Mouse (Mus musculus) kidney, postnatal 36 days (tissue): ENCODE results near the gene Fen1.
"Not testable (repeated sequence)": the region's sequence is repeated elsewhere in the genome, so short reads cannot be mapped to it uniquely, and the experiment has no call there.

Experiments used
- DNase-seq, 2 experiments: peaks; one replicate each; pipeline ENCODE4 v3.0.0; 2021 to 2022; ENCODE audit warnings: mixed read lengths in 2 of 2

Gene Fen1

DNA sequence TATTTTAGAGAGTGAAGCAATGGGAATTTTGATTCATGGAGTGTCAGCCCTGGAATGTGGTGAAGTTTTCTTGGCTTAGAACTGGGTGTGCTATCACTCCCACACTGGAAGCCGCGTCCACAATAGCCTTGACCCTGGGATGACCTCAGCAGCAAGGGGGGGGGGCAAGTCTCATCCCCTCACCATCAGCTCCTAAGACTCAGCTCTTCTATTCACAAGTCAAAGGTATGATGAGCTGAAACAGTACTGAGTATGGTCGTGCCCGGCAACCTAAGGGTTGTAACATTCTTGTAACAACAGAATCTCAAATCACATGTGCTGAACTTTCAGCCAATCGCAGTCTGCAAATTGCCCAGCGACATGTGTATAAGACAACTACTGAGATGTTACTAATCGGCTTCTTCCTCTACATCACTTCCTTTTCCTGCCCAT is 27.0 kb downstream of the Fen1 start:
- peak in 1 of 2 experiments; percentile 36 for DNase-seq

DNA sequence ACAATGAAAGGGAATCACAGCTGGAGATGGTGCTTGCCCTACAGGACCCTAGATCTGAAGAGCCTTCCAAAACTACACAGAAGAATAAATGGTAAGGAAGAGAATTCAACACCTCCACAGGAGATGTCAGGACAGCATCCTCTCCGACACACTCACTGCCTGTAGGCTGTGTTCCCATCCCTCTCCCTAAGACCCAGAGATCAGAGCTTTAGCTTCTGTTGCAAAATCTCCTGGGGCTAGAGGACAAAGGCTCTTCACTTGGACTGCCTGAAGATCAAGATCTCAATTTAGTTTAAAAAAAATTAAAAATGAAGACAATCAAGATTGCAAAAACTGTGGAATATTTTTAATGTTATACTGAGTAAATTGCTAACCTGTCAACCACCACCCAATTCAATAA is 27.5 kb downstream of the Fen1 start:
- DNase-seq, result no peak

DNA sequence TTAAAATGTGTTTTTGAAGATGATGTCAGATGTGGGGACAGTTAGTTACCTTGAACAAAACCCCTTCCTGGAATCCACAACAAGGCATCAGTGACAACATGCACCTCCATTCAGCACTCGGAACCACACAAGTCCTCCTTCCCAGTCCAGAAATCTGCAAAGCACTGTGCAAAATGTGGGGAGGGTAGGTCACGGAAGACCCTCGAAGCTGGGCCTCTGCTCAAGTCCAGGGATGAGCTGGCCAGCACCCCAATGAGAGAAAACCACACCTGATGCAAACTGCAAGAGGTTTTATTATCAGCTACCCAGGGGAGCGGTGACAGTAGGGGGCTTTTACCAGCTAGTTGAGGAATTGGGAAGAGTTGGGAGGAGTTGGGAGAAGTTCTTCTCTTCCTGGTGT is 29.0 kb downstream of the Fen1 start:
- no peak for DNase-seq

DNA sequence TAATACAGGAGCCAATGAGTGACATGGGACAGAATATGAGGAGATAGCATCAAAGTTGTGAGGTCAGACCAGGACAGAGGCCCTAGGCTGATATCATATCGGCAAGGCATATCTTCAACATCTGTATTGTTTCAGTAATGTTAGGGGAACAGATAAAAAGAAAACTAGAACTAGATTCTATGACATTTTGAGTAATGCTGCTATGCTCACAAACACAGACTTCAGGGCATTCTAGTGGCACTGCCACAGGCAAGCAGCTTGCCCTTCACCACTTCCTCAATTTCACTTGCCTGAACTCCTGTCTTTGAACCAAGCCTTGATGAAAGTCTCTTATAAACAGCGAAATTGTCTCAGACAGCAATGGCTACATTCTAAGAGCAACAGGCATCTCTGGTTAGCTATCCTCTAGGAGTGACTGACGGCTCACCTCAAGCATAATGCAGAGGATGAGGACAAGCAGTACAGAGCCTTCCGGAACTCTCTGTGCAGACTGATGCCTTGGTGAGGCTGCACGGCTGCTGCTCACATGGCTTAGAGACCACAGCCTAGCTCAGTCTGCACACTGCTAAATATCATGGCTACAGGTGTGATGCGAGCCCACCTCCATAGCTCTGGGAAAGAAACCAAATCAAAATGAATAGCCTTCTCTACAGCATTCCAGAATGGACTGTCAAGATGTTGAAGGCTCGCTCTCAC is 30.0 kb downstream of the Fen1 start:
- no peak for DNase-seq

DNA sequence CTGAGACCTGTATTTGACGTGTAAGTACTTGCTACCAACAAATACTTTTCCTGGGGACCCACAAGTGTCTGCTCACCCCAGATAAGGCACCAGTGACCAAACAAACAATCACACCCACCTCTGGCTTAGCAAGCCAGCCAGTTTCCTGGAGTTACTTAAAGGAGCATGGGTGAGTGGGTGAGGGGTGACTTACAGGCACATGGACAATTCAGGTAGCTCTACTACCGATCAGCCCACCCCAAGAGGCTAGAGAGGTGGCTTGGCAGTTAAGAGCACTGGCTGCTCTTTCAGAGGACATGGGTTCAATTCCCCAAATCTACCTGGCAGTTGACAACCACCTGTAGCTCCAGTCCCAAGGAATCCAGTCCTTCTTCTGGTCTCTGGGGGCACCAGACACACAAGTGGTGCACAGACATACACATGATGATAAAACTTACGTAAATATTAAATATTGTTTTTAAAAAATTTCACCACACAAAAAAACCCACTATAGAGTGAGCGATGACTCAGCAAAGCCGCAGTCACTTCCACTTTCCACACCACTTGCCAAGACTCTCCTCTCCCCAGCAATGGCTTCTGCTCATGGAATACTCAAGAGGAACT is 30.8 kb downstream of the Fen1 start:
- DNase-seq, result no peak

DNA sequence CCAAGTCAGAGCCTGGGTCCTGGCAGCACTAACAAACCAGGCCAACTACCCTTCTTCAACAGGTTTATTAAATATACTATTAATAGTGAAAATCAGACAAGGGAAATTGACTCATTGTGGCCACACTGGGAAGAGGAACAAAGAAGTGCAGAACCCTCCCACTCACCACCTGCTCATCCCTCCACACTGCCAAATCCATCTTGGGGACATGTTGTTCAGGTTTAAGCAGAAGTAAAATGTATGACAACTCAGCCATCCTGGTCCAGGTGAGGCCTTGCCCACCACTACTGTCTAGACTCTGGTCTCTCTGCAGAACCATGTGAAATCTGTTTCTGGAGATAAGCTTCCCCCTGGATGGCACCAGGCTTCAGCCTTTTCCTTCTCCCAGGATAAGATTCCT is 32.1 kb downstream of the Fen1 start:
- no peak for DNase-seq

DNA sequence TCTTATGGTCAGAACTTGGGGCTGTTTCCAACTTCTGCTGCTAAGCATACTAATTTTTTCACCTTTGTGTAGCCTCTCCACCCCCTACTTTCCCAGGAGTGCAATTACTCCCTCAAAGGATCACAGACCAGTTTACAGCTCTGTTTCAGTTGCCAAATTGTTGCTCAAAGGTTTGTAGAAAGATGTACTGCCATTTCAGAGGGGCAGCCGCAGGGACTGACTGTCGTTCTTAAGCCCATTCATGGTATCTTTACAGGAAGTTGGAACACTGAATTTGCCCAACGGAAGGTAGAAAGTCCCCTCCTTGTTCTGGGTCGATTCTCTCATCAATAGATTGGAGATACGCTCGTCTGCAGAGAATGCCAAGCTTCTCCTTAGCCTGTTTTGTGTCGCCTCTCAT is 32.6 kb downstream of the Fen1 start:
- DNase-seq, result no peak

DNA sequence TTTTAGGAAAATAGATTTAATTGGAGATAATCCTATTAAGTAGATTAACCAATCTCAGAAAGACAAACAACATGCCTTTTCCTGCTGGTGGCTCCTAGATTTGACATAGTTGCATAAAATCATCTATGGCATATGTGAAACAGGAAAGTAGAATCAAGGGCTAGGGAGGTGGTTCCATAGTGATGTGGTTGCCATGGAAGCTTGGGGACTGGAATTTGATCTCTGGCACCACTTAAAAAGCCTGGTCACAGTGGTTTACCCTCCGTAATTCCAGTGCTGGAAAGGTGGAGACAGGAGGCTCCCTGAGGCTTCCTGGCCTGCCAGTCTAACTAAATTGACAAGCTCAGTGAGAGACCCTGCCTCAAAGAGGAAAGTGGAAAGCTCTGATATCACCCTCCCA is 33.5 kb downstream of the Fen1 start:
- no peak for DNase-seq

DNA sequence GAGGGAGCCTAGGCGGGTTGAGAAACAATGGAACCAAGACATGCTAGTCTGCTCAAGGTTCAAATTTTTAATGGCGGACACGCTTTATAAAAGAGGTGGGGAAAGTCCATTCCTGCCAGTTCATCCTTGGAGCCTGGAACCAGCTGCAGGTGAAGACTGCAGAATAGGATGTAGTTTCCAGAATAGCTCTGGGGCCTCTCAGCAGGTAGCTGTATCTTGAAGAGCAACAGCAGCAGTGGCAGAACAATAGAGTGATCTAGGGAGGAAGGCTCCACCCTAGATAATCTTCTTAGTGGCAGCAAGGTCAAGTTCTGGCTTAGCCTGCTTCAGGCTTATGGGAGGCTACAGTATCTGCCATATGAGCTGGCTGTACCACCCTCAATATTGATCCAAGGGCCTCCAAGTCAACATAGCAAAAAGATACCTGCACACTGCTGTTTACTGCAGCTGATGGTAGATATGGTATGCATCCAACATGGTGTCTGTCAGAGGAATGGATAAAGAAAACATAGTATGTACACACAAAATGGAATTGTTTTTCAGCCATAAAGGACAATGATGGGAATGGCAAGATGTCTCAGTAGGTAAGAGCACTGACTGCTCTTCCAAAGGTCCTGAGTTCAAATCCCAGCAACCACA is 34.2 kb downstream of the Fen1 start:
- DNase-seq, result not testable (repeated sequence)

DNA sequence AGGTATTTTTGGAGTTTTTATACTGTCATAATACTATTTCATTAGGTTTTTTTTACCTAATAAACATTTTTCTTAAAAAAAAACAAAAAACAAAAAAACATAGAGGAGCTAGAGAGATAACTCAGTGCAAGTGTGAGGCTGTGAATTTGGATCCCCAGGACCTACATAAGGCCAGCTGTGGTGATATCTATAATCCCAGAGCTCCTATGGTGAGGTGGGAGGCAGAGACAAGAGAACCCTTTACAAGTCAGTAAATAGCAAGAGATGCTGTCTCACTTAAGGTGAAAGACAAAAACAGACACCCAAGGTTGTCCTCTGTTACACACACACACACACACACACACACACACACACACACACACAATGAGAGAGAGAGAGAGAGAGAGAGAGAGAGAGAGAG is 34.8 kb downstream of the Fen1 start:
- DNase-seq, result no peak

DNA sequence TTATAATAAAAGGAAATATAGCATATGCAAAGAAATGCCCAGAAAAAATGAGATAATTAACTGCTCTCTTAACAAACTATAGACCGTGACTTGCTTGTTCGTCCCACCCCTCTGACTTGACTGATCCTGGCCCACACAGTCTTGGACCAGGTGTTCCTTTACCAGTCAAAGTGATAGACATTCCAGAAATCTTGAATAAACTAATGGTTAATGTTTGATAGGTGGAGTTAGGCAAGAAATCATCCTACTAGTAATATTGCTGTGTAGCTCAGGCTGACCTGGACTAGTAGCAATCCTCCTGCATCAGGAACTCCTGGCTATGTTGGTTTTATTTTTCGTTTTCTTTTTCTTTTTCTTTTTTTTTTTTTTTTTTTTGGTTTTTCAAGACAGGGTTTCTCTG is 35.5 kb downstream of the Fen1 start:
- DNase-seq, result no peak

DNA sequence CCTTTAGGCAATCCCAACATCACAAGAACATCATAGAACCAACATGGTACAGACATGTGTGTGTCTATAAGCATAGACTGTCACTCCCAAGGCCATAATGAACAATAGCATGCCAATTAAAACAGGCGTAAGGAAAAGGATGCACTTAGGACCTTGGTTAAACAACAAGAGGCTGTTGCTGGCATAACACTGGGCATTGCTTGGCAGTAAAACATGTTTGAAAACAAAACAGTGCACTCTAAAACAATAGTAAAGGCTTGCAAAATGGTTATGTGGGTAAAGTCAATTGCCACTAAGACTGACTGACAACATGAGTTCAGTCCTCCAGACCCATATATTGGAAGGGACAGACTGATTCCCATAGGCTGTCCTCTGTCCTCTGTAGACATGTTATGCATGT is 36.0 kb downstream of the Fen1 start:
- DNase-seq, result no peak

DNA sequence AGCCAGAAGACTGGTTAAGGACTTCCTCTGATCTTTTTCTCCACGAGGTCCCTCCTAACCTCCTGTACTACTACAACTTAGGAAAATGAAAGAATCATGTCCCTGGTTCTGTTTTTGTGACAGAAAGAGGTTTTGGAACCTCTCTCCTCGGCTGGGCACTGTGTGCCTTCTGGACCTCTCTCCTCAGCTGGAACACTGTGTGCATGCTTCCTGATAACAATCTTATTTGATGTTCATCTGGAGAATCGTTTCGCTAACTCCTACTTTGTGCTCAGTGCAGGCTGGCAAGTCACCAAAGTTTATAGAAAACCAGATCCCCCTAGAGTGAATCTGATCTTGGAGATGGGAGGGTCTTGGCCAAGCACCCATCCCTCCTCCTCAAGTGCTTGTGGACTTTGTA is 36.9 kb downstream of the Fen1 start:
- no peak for DNase-seq

DNA sequence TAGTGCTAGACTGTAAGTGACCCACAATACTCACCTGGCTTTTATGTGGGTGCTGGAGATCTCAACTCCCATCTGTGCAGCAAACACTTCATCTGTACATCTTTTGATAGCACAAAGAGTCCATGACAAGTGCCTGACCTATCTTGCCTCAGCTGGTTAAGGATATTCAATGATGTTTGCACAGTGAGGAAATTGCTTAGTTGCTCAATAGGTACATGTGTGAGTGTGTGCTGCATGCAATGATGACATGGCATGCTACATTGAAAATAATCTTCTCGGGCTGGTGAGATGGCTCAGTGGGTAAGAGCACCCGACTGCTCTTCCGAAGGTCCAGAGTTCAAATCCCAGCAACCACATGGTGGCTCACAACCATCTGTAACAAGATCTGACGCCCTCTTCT is 38.0 kb downstream of the Fen1 start:
- not testable (repeated sequence) for DNase-seq

DNA sequence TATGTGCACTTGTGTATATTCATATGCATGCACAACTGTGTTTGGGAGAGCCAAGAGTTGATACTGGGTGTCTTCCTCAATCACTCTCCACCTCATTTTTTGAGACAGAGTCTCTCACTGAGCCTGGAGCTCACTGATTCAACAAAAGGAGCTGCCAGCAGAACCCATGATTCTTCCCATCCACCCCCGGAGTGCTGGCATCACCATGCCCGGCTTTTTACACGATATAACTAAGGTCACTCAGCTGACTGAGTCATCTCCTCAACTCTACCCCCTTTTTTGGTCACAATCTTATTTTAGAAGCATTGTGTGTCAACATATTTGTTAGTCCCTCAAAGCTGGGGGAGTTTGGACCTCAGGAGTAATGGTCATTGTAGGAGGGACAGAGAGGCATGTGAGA is 40.1 kb downstream of the Fen1 start:
- no peak for DNase-seq

DNA sequence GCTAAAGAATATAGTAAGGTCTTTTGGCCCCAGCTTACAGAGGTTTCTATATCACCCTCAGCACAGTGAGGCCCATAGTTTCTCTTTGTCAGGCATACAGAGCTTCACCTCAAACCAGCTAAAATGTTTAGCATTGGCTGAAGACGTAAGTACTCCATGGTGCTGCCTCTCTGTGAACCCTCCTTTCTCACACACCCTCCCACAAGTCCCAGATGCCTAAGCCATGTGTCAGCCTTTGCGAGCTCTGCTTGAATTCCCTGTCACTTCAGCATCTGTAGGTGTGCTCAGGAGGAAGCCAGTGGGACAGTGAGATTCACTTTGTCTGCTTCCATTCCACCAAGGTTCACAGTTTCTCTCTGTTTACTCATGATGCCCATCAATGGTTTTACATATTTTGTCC is 46.2 kb downstream of the Fen1 start:
- DNase-seq, result no peak

DNA sequence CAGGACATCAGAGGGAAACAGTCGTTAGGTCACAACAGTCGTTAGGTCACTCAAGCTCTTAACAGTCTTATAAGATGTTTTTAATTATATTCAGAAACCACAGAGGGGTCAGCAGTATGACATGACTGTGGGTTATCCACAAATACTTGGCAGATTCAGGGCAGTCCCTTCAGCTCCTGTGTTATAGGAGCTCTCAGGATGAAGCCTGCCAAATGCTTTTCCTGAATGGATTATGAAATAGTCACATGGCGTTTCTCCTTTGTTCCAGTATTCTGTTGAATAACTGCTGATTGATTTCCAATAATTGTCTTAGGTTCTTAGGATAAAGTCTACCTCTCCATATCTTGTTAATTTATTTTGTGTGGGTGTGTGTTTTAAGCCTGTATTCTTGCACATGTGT is 54.8 kb downstream of the Fen1 start:
- no peak for DNase-seq
